Mouse (Mus musculus) cortical plate, adult 2 months (tissue): ENCODE data around the gene Plppr1.
A peak's percentile ranks its signal among the peaks of the same experiment; 100 is the strongest.

Source experiments
- CTCF ChIP-seq: fragments of 200-500 bp; IDR thresholded peaks from 2 replicates; pipeline ENCODE4 v1.5.1; 2011; ENCODE audit warnings: mild to moderate bottlenecking, control low read depth, low read length; ENCODE audit not compliant: insufficient read depth; ENCODE audit errors: extremely low read depth
- POLR2A ChIP-seq: fragments of 200-500 bp; IDR thresholded peaks from 2 replicates; pipeline ENCODE4 v1.6.1; 2011; ENCODE audit warnings: mild to moderate bottlenecking, low read length, control low read depth; ENCODE audit not compliant: insufficient read depth; ENCODE audit errors: extremely low read depth

- TF ChIP-seq CTCF (peak; percentile 45), POLR2A (no peak)
Measured at GRCm38 (mm10) chr4:49321903-49322635, 263.0 kb downstream of the Plppr1 start.
